Mouse (Mus musculus): Measurements from ENCODE around the gene Glipr2. TPM values are rescaled to one million over a fixed set of nuclear protein-coding genes. Genes with fewer than 3 reads are reported as not detected.

Gene Glipr2
- 86.2 and 89.9 TPM in 2 replicates for polyA plus RNA-seq (2016; fragmentation: Nextera tagmentation; extraction: Ambion mirVana)

- under 1% methylated on average over 45 of the region's 45 CpGs for WGBS
- peak within 1 kb of the TSS; percentile 70 for H3K9ac ChIP-seq (replicated peaks)
- ATAC-seq (ENCODE audit: insufficient number of reproducible peaks, insufficient read depth, low FRiP score, low TSS enrichment, low read depth), result peak; percentile 92
- H3K4me3 ChIP-seq (replicated peaks), result peak within 1 kb of the TSS; percentile 70
- peak within 1 kb of the TSS; percentile 76 for H3K4me2 ChIP-seq
- no peaks in the 10 kb centered on the region for H3K27me3 ChIP-seq
- H3K27ac ChIP-seq, result peak within 1 kb of the TSS; percentile 95
- peaks cover 26% of the 10 kb centered on the region for H3K4me1 ChIP-seq (replicated peaks)
- no peaks in the 10 kb centered on the region for H3K9me3 ChIP-seq
- H3K36me3 ChIP-seq, result no peaks in the 10 kb centered on the region
Observed at GRCm38 (mm10) chr4:43957292-43957845, at the start of gene Glipr2. Gene Glipr2, plus strand, starts transcription at chr4:43957401.

GRCm38 (mm10) chr4:43918221-43918620 is 39.0 kb upstream of the Glipr2 start:
- Histone ChIP-seq H3K4me3 (replicated peaks) (no peak overlapping the region), H3K27me3 (no peaks in the 10 kb centered on the region), H3K9me3 (no peaks in the 10 kb centered on the region), H3K4me2 (no peak overlapping the region), H3K36me3 (peaks cover 68% of the 10 kb centered on the region), H3K27ac (no peak overlapping the region), H3K9ac (replicated peaks) (no peak overlapping the region), H3K4me1 (replicated peaks) (no peaks in the 10 kb centered on the region)
- no peak for ATAC-seq (ENCODE audit: insufficient number of reproducible peaks, insufficient read depth, low FRiP score, low TSS enrichment, low read depth)
- 96% methylated on average over 5 of the region's 5 CpGs for whole genome bisulfite sequencing

- H3K4me1 ChIP-seq (replicated peaks), result no peaks in the 10 kb centered on the region
Observed at GRCm38 (mm10) chr4:43920602-43921001, 36.6 kb upstream of the Glipr2 start.

GRCm38 (mm10) chr4:43925125-43925524 is 32.1 kb upstream of the Glipr2 start:
- ATAC-seq (ENCODE audit: insufficient number of reproducible peaks, insufficient read depth, low FRiP score, low TSS enrichment, low read depth), result no peak
- H3K4me2 ChIP-seq, result no peak overlapping the region
- no peaks in the 10 kb centered on the region for H3K4me1 ChIP-seq (replicated peaks)
- peak overlapping the region; percentile 54 for H3K27ac ChIP-seq
- 0 out of 2 replicates have a peak, but pooled peaks cover 4% of the 10 kb centered on the region for H3K9me3 ChIP-seq
- H3K9ac ChIP-seq (replicated peaks), result no peak overlapping the region
- no peak overlapping the region for H3K4me3 ChIP-seq (replicated peaks)
- no peaks in the 10 kb centered on the region for H3K27me3 ChIP-seq
- WGBS, result 85% methylated on average over 6 of the region's 6 CpGs
- peaks cover 92% of the 10 kb centered on the region for H3K36me3 ChIP-seq

More at GRCm38 (mm10) chr4:43920602-43921001, 36.6 kb upstream of the Glipr2 start:
- ATAC-seq (ENCODE audit: insufficient number of reproducible peaks, insufficient read depth, low FRiP score, low TSS enrichment, low read depth), result no peak
- Histone ChIP-seq H3K9ac (replicated peaks) (no peak overlapping the region), H3K36me3 (peaks cover 71% of the 10 kb centered on the region), H3K27me3 (no peaks in the 10 kb centered on the region), H3K9me3 (0 out of 2 replicates have a peak, but pooled peaks cover 4% of the 10 kb centered on the region), H3K4me2 (no peak overlapping the region), H3K4me3 (replicated peaks) (no peak overlapping the region), H3K27ac (no peak overlapping the region)
- WGBS, result 94% methylated on average over 1 of the region's 1 CpGs

GRCm38 (mm10) chr4:43925779-43926178 is 31.4 kb upstream of the Glipr2 start:
- Histone ChIP-seq H3K27ac (no peak overlapping the region), H3K4me1 (replicated peaks) (no peaks in the 10 kb centered on the region), H3K9me3 (0 out of 2 replicates have a peak, but pooled peaks cover 4% of the 10 kb centered on the region), H3K4me3 (replicated peaks) (no peak overlapping the region), H3K9ac (replicated peaks) (no peak overlapping the region), H3K4me2 (no peak overlapping the region), H3K36me3 (peaks cover 91% of the 10 kb centered on the region), H3K27me3 (no peaks in the 10 kb centered on the region)
- 0 out of 2 replicates have a peak, but pooled peaks have one; percentile 56 for ATAC-seq (ENCODE audit: insufficient number of reproducible peaks, insufficient read depth, low FRiP score, low TSS enrichment, low read depth)
- 16% methylated on average over 3 of the region's 3 CpGs for WGBS

GRCm38 (mm10) chr4:43927826-43928225 is 29.4 kb upstream of the Glipr2 start:
- H3K9me3 ChIP-seq, result 0 out of 2 replicates have a peak, but pooled peaks cover 4% of the 10 kb centered on the region
- no peak for ATAC-seq (ENCODE audit: insufficient number of reproducible peaks, insufficient read depth, low FRiP score, low TSS enrichment, low read depth)
- H3K27ac ChIP-seq, result no peak overlapping the region
- no peaks in the 10 kb centered on the region for H3K27me3 ChIP-seq
- 90% methylated on average over 3 of the region's 3 CpGs for WGBS
- H3K4me3 ChIP-seq (replicated peaks), result no peak overlapping the region
- H3K9ac ChIP-seq (replicated peaks), result no peak overlapping the region
- no peaks in the 10 kb centered on the region for H3K4me1 ChIP-seq (replicated peaks)
- peaks cover 93% of the 10 kb centered on the region for H3K36me3 ChIP-seq
- no peak overlapping the region for H3K4me2 ChIP-seq

GRCm38 (mm10) chr4:43931877-43932276 is 25.3 kb upstream of the Glipr2 start:
- 91% methylated on average over 4 of the region's 4 CpGs for WGBS
- no peak overlapping the region for H3K4me3 ChIP-seq (replicated peaks)
- no peaks in the 10 kb centered on the region for H3K9me3 ChIP-seq
- no peak for ATAC-seq (ENCODE audit: insufficient number of reproducible peaks, insufficient read depth, low FRiP score, low TSS enrichment, low read depth)
- no peak overlapping the region for H3K9ac ChIP-seq (replicated peaks)
- no peak overlapping the region for H3K27ac ChIP-seq
- H3K36me3 ChIP-seq, result peaks cover 91% of the 10 kb centered on the region
- H3K4me1 ChIP-seq (replicated peaks), result no peaks in the 10 kb centered on the region
- no peaks in the 10 kb centered on the region for H3K27me3 ChIP-seq
- no peak overlapping the region for H3K4me2 ChIP-seq

GRCm38 (mm10) chr4:43936186-43936585 is 21.0 kb upstream of the Glipr2 start:
- H3K4me2 ChIP-seq, result no peak overlapping the region
- WGBS, result 85% methylated on average over 4 of the region's 4 CpGs
- no peaks in the 10 kb centered on the region for H3K9me3 ChIP-seq
- H3K27me3 ChIP-seq, result no peaks in the 10 kb centered on the region
- H3K36me3 ChIP-seq, result peaks cover 87% of the 10 kb centered on the region
- H3K4me1 ChIP-seq (replicated peaks), result no peaks in the 10 kb centered on the region
- no peak overlapping the region for H3K9ac ChIP-seq (replicated peaks)
- no peak for ATAC-seq (ENCODE audit: insufficient number of reproducible peaks, insufficient read depth, low FRiP score, low TSS enrichment, low read depth)
- H3K4me3 ChIP-seq (replicated peaks), result no peak overlapping the region
- no peak overlapping the region for H3K27ac ChIP-seq

- no peak for ATAC-seq (ENCODE audit: insufficient number of reproducible peaks, insufficient read depth, low FRiP score, low TSS enrichment, low read depth)
- Histone ChIP-seq H3K4me3 (replicated peaks) (no peak overlapping the region), H3K36me3 (peaks cover 87% of the 10 kb centered on the region), H3K27ac (no peak overlapping the region), H3K27me3 (no peaks in the 10 kb centered on the region), H3K4me1 (replicated peaks) (no peaks in the 10 kb centered on the region), H3K4me2 (no peak overlapping the region), H3K9ac (replicated peaks) (no peak overlapping the region), H3K9me3 (no peaks in the 10 kb centered on the region)
- 81% methylated on average over 14 of the region's 14 CpGs for WGBS
Observed at GRCm38 (mm10) chr4:43936749-43937674, 20.2 kb upstream of the Glipr2 start.

GRCm38 (mm10) chr4:43941315-43941714 is 15.9 kb upstream of the Glipr2 start:
- no peaks in the 10 kb centered on the region for H3K27me3 ChIP-seq
- H3K9me3 ChIP-seq, result no peaks in the 10 kb centered on the region
- no peak overlapping the region for H3K9ac ChIP-seq (replicated peaks)
- no peak overlapping the region for H3K27ac ChIP-seq
- ATAC-seq (ENCODE audit: insufficient number of reproducible peaks, insufficient read depth, low FRiP score, low TSS enrichment, low read depth), result no peak
- 92% methylated on average over 5 of the region's 5 CpGs for WGBS
- no peak overlapping the region for H3K4me3 ChIP-seq (replicated peaks)
- no peak overlapping the region for H3K4me2 ChIP-seq
- H3K36me3 ChIP-seq, result peaks cover 84% of the 10 kb centered on the region
- no peaks in the 10 kb centered on the region for H3K4me1 ChIP-seq (replicated peaks)

GRCm38 (mm10) chr4:43942421-43942820 is 14.8 kb upstream of the Glipr2 start:
- no peaks in the 10 kb centered on the region for H3K9me3 ChIP-seq
- no peak overlapping the region for H3K4me2 ChIP-seq
- H3K27me3 ChIP-seq, result no peaks in the 10 kb centered on the region
- peaks cover 80% of the 10 kb centered on the region for H3K36me3 ChIP-seq
- no peak overlapping the region for H3K27ac ChIP-seq
- no peaks in the 10 kb centered on the region for H3K4me1 ChIP-seq (replicated peaks)
- H3K9ac ChIP-seq (replicated peaks), result no peak overlapping the region
- WGBS, result 82% methylated on average over 8 of the region's 8 CpGs
- H3K4me3 ChIP-seq (replicated peaks), result no peak overlapping the region
- no peak for ATAC-seq (ENCODE audit: insufficient number of reproducible peaks, insufficient read depth, low FRiP score, low TSS enrichment, low read depth)

Data from limb, embryonic 12.5 days (tissue).